Mouse (Mus musculus): ENCODE measurements around the gene Acvrl1. TPM values are rescaled to one million over a fixed set of nuclear protein-coding genes. Genes with fewer than 3 reads are reported as not detected.
A peak's percentile ranks its signal among the peaks of the same experiment; 100 is the strongest.

Gene Acvrl1
- polyA plus RNA-seq, 1 experiment from 2014 or later: 2.5 TPM

GRCm38 (mm10) chr15:101118399-101119125 lies 9.8 kb upstream of the Acvrl1 start:
- no peak for ATAC-seq (replicated peaks; ENCODE audit: low FRiP score)

GRCm38 (mm10) chr15:101121411-101122289 lies 6.7 kb upstream of the Acvrl1 start:
- 58% methylated on average over 9 of the region's 9 CpGs for WGBS
- Histone ChIP-seq H3K4me3 (ENCODE audit: low read depth, low read length) (no peak overlapping the region), H3K4me2 (no peak overlapping the region), H3K36me3 (ENCODE audit: control insufficient read depth, insufficient read depth, low read length) (no peaks in the 10 kb centered on the region), H3K9me3 (ENCODE audit: control insufficient read depth, low read length) (no peaks in the 10 kb centered on the region), H3K27ac (ENCODE audit: low read depth, low read length) (no peak overlapping the region), H3K4me1 (replicated peaks; ENCODE audit: control insufficient read depth, insufficient read depth, low read length) (no peaks in the 10 kb centered on the region; the same call in 1 of the 2 replicates), H3K9ac (ENCODE audit: low read depth, low read length) (no peak overlapping the region), H3K27me3 (replicated peaks; ENCODE audit: control insufficient read depth, insufficient read depth, low read length) (peaks cover 6% of the 10 kb centered on the region; the same call in 1 of the 2 replicates)
- ATAC-seq (replicated peaks; ENCODE audit: low FRiP score) (no peak), DNase-seq (ENCODE audit: low spot score) (no peak)

More at GRCm38 (mm10) chr15:101118399-101119125, 9.8 kb upstream of the Acvrl1 start:
- no peak overlapping the region for H3K4me2 ChIP-seq
- peaks cover 2% of the 10 kb centered on the region; the same call in 1 of the 2 replicates for H3K27me3 ChIP-seq (replicated peaks; ENCODE audit: control insufficient read depth, insufficient read depth, low read length)
- H3K4me1 ChIP-seq (replicated peaks; ENCODE audit: control insufficient read depth, insufficient read depth, low read length): no peaks in the 10 kb centered on the region; the same call in 1 of the 2 replicates
- H3K9me3 ChIP-seq (ENCODE audit: control insufficient read depth, low read length): no peaks in the 10 kb centered on the region
- H3K27ac ChIP-seq (ENCODE audit: low read depth, low read length): no peak overlapping the region
- H3K9ac ChIP-seq (ENCODE audit: low read depth, low read length): no peak overlapping the region
- H3K4me3 ChIP-seq (ENCODE audit: low read depth, low read length): no peak overlapping the region
- 50% methylated on average over 14 of the region's 14 CpGs for WGBS
- no peaks in the 10 kb centered on the region for H3K36me3 ChIP-seq (ENCODE audit: control insufficient read depth, insufficient read depth, low read length)
- DNase-seq (ENCODE audit: low spot score): no peak

GRCm38 (mm10) chr15:101122290-101122589 lies 6.1 kb upstream of the Acvrl1 start:
- Histone ChIP-seq H3K4me3 (ENCODE audit: low read depth, low read length) (no peak overlapping the region), H3K9me3 (ENCODE audit: control insufficient read depth, low read length) (no peaks in the 10 kb centered on the region), H3K9ac (ENCODE audit: low read depth, low read length) (no peak overlapping the region), H3K4me1 (replicated peaks; ENCODE audit: control insufficient read depth, insufficient read depth, low read length) (no peaks in the 10 kb centered on the region; the same call in 1 of the 2 replicates), H3K36me3 (ENCODE audit: control insufficient read depth, insufficient read depth, low read length) (no peaks in the 10 kb centered on the region), H3K27me3 (replicated peaks; ENCODE audit: control insufficient read depth, insufficient read depth, low read length) (peaks cover 11% of the 10 kb centered on the region), H3K27ac (ENCODE audit: low read depth, low read length) (no peak overlapping the region), H3K4me2 (no peak overlapping the region)
- 34% methylated on average over 2 of the region's 2 CpGs for WGBS
- no peak for ATAC-seq (replicated peaks; ENCODE audit: low FRiP score)
- DNase-seq (ENCODE audit: low spot score): no peak

- Histone ChIP-seq H3K9ac (ENCODE audit: low read depth, low read length) (no peak overlapping the region), H3K9me3 (ENCODE audit: control insufficient read depth, low read length) (no peaks in the 10 kb centered on the region), H3K36me3 (ENCODE audit: control insufficient read depth, insufficient read depth, low read length) (no peaks in the 10 kb centered on the region), H3K4me2 (no peak overlapping the region), H3K27me3 (replicated peaks; ENCODE audit: control insufficient read depth, insufficient read depth, low read length) (peaks cover 20% of the 10 kb centered on the region), H3K27ac (ENCODE audit: low read depth, low read length) (no peak overlapping the region), H3K4me3 (ENCODE audit: low read depth, low read length) (no peak overlapping the region), H3K4me1 (replicated peaks; ENCODE audit: control insufficient read depth, insufficient read depth, low read length) (no peaks in the 10 kb centered on the region; the same call in 1 of the 2 replicates)
- ATAC-seq (replicated peaks; ENCODE audit: low FRiP score): no peak
- 69% methylated on average over 4 of the region's 4 CpGs for WGBS
- DNase-seq (ENCODE audit: low spot score): no peak
These were observed 5.1 kb upstream of the Acvrl1 start for GRCm38 (mm10) chr15:101123202-101123601.

GRCm38 (mm10) chr15:101125561-101125960 lies 2.8 kb upstream of the Acvrl1 start:
- H3K9me3 ChIP-seq (ENCODE audit: control insufficient read depth, low read length): no peaks in the 10 kb centered on the region
- H3K27ac ChIP-seq (ENCODE audit: low read depth, low read length): no peak overlapping the region
- 85% methylated on average over 6 of the region's 6 CpGs for WGBS
- peaks cover 2% of the 10 kb centered on the region; the same call in 1 of the 2 replicates for H3K4me1 ChIP-seq (replicated peaks; ENCODE audit: control insufficient read depth, insufficient read depth, low read length)
- H3K4me2 ChIP-seq: no peak overlapping the region
- no peaks in the 10 kb centered on the region for H3K36me3 ChIP-seq (ENCODE audit: control insufficient read depth, insufficient read depth, low read length)
- H3K4me3 ChIP-seq (ENCODE audit: low read depth, low read length): no peak overlapping the region
- DNase-seq (ENCODE audit: low spot score): no peak
- peaks cover 43% of the 10 kb centered on the region for H3K27me3 ChIP-seq (replicated peaks; ENCODE audit: control insufficient read depth, insufficient read depth, low read length)
- no peak for ATAC-seq (replicated peaks; ENCODE audit: low FRiP score)
- no peak overlapping the region for H3K9ac ChIP-seq (ENCODE audit: low read depth, low read length)

- Histone ChIP-seq H3K4me3 (ENCODE audit: low read depth, low read length) (no peak overlapping the region), H3K27ac (ENCODE audit: low read depth, low read length) (no peak overlapping the region), H3K4me1 (replicated peaks; ENCODE audit: control insufficient read depth, insufficient read depth, low read length) (peaks cover 10% of the 10 kb centered on the region), H3K4me2 (no peak overlapping the region), H3K9me3 (ENCODE audit: control insufficient read depth, low read length) (no peaks in the 10 kb centered on the region), H3K27me3 (replicated peaks; ENCODE audit: control insufficient read depth, insufficient read depth, low read length) (peaks cover 55% of the 10 kb centered on the region), H3K9ac (ENCODE audit: low read depth, low read length) (no peak overlapping the region), H3K36me3 (ENCODE audit: control insufficient read depth, insufficient read depth, low read length) (no peaks in the 10 kb centered on the region)
- 82% methylated on average over 12 of the region's 12 CpGs for WGBS
- DNase-seq (ENCODE audit: low spot score) (no peak), ATAC-seq (replicated peaks; ENCODE audit: low FRiP score) (no peak)
These were observed 1.3 kb upstream of the Acvrl1 start for GRCm38 (mm10) chr15:101126876-101127544.

- Histone ChIP-seq H3K27me3 (replicated peaks; ENCODE audit: control insufficient read depth, insufficient read depth, low read length) (peaks cover 72% of the 10 kb centered on the region), H3K9ac (ENCODE audit: low read depth, low read length) (no peak overlapping the region), H3K36me3 (ENCODE audit: control insufficient read depth, insufficient read depth, low read length) (no peaks in the 10 kb centered on the region), H3K9me3 (ENCODE audit: control insufficient read depth, low read length) (no peaks in the 10 kb centered on the region), H3K27ac (ENCODE audit: low read depth, low read length) (no peak overlapping the region), H3K4me3 (ENCODE audit: low read depth, low read length) (peak overlapping the region; percentile 19), H3K4me2 (peak overlapping the region; percentile 53), H3K4me1 (replicated peaks; ENCODE audit: control insufficient read depth, insufficient read depth, low read length) (peaks cover 16% of the 10 kb centered on the region)
- ATAC-seq (replicated peaks; ENCODE audit: low FRiP score) (no peak), DNase-seq (ENCODE audit: low spot score) (no peak)
- WGBS: 24% methylated on average over 5 of the region's 5 CpGs
These were observed 1.1 kb downstream of the Acvrl1 start for GRCm38 (mm10) chr15:101129412-101129811.

GRCm38 (mm10) chr15:101131498-101131897 lies 3.2 kb downstream of the Acvrl1 start:
- ATAC-seq (replicated peaks; ENCODE audit: low FRiP score) (no peak), DNase-seq (ENCODE audit: low spot score) (no peak)
- no peaks in the 10 kb centered on the region for H3K36me3 ChIP-seq (ENCODE audit: control insufficient read depth, insufficient read depth, low read length)
- peaks cover 70% of the 10 kb centered on the region for H3K27me3 ChIP-seq (replicated peaks; ENCODE audit: control insufficient read depth, insufficient read depth, low read length)
- H3K9ac ChIP-seq (ENCODE audit: low read depth, low read length): no peak overlapping the region
- H3K4me3 ChIP-seq (ENCODE audit: low read depth, low read length): no peak overlapping the region
- H3K4me2 ChIP-seq: no peak overlapping the region
- peaks cover 18% of the 10 kb centered on the region for H3K4me1 ChIP-seq (replicated peaks; ENCODE audit: control insufficient read depth, insufficient read depth, low read length)
- WGBS: 15% methylated on average over 11 of the region's 11 CpGs
- H3K27ac ChIP-seq (ENCODE audit: low read depth, low read length): no peak overlapping the region
- no peaks in the 10 kb centered on the region for H3K9me3 ChIP-seq (ENCODE audit: control insufficient read depth, low read length)

Measured in liver, embryonic 11.5 days (tissue).